Mouse (Mus musculus) liver, postnatal 0 days (tissue): Measurements from ENCODE around the gene Armh3.

Experiments
- CTCF ChIP-seq: sonication (generic); IDR thresholded peaks from 2 replicates; pipeline ENCODE4 v1.5.1; 2016; ENCODE audit warnings: antibody characterized with exemption, low read depth
- EP300 ChIP-seq: IDR thresholded peaks from 2 replicates; pipeline ENCODE4 v1.6.1; 2016; ENCODE audit warnings: antibody characterized with exemption, low read depth, mild to moderate bottlenecking

- TF ChIP-seq CTCF (no peak), EP300 (no peak)
Observed at GRCm38 (mm10) chr19:45947764-45948163, 50.5 kb downstream of the Armh3 start.
